Mouse (Mus musculus) liver, postnatal 0 days (tissue): Measurements from ENCODE around the gene Nf1.

Source experiments
- CTCF ChIP-seq: sonication (generic); IDR thresholded peaks from 2 replicates; pipeline ENCODE4 v1.5.1; 2016; ENCODE audit warnings: antibody characterized with exemption, low read depth
- EP300 ChIP-seq: IDR thresholded peaks from 2 replicates; pipeline ENCODE4 v1.6.1; 2016; ENCODE audit warnings: antibody characterized with exemption, low read depth, mild to moderate bottlenecking

GRCm38 (mm10) chr11:79528601-79529000 is 189.1 kb downstream of the Nf1 start:
- TF ChIP-seq CTCF: no peak
- TF ChIP-seq EP300: no peak
